Mouse (Mus musculus) gastrocnemius, postnatal 10 days (tissue): ENCODE results near the gene Tex22. TPM values are rescaled to one million over a fixed set of nuclear protein-coding genes. Genes with fewer than 3 reads are reported as not detected.

ENCODE experiments used
- microRNA-seq, 2 experiments: library from miRNA; unstranded; fragments of <30 nt; microRNA quantifications; one replicate each; pipeline ENCODE4 v1.2.0; 2021
- total RNA-seq, 2 experiments: library from RNA; stranded (reverse); gene quantifications; 2 replicates each; pipeline ENCODE4 v1.2.3; 2021

The Tex22 gene
- total RNA-seq, 2 experiments from 2014 or later: 0.20 TPM; not detected in 1

Small RNA genes lying within 50 kb of the gene (microRNA-seq; reads per million reads assigned to microRNA genes)
- 0 reads per million in 2 experiments for gene Gm44471

Other genes starting within 250 kb of the Tex22 start
- 10 to 100 TPM in 1 of 2 experiments, 1 to 10 TPM in 1; 9.4 to 12.0 TPM for gene Cdca4, start 245.1 kb upstream of the Tex22 start, total RNA-seq
- under 1 TPM in 1 of 2 experiments, not detected in 1; 0.09 TPM for gene Gpr132, start 206.3 kb upstream of the Tex22 start, total RNA-seq
- 10 to 100 TPM; 29.4 to 40.0 TPM for gene Jag2, start 144.7 kb upstream of the Tex22 start, total RNA-seq
- gene Nudt14, start 132.4 kb upstream of the Tex22 start, total RNA-seq: 10 to 100 TPM; 17.3 to 17.5 TPM
- gene Btbd6, start 98.0 kb upstream of the Tex22 start, total RNA-seq: 10 to 100 TPM; 10.4 to 12.7 TPM
- gene Brf1, start 73.8 kb upstream of the Tex22 start, total RNA-seq: 10 to 100 TPM; 28.2 to 37.9 TPM
- gene Pacs2, start 60.0 kb upstream of the Tex22 start, total RNA-seq: 10 to 100 TPM; 51.8 to 54.4 TPM
- 10 to 100 TPM; 46.0 to 52.0 TPM for gene Mta1, start 23.8 kb downstream of the Tex22 start, total RNA-seq
- gene Crip2, start 65.7 kb downstream of the Tex22 start, total RNA-seq: 100 to 1,000 TPM in 1 of 2 experiments, 10 to 100 TPM in 1; 94.0 to 102 TPM
- gene Crip1, start 71.8 kb downstream of the Tex22 start, total RNA-seq: 100 to 1,000 TPM; 143 to 189 TPM
- gene Tedc1, start 81.9 kb downstream of the Tex22 start, total RNA-seq: 1 to 10 TPM; 2.0 to 2.5 TPM
- 1 to 10 TPM in 1 of 2 experiments, under 1 TPM in 1; 0.85 to 1.5 TPM for gene Tmem121, start 111.4 kb downstream of the Tex22 start, total RNA-seq